Mouse (Mus musculus): ENCODE measurements around the gene Grin2c. TPM values are rescaled to one million over a fixed set of nuclear protein-coding genes. Genes with fewer than 3 reads are reported as not detected.

Grin2c gene
- polyA plus RNA-seq, 1 experiment, result 0.04 TPM

GRCm38 (mm10) chr11:115269330-115270066, 2.5 kb upstream of the Grin2c start:
- WGBS, result 89% methylated on average over 27 of the region's 27 CpGs
- DNase-seq (ENCODE audit: low read depth, low spot score), result no peak

- DNase-seq (ENCODE audit: low read depth, low spot score), result no peak
- WGBS, result 90% methylated on average over 11 of the region's 11 CpGs
Measured at GRCm38 (mm10) chr11:115267958-115268357, 915 bp upstream of the Grin2c start.

GRCm38 (mm10) chr11:115266400-115266778, 654 bp downstream of the Grin2c start:
- DNase-seq (ENCODE audit: low read depth, low spot score), result no peak
- WGBS, result 5% methylated on average over 22 of the region's 22 CpGs

GRCm38 (mm10) chr11:115265771-115266399, 1.2 kb downstream of the Grin2c start:
- WGBS, result 6% methylated on average over 20 of the region's 20 CpGs
- no peak for DNase-seq (ENCODE audit: low read depth, low spot score)

- 9% methylated on average over 39 of the region's 39 CpGs for WGBS
- DNase-seq (ENCODE audit: low read depth, low spot score), result no peak
Measured at GRCm38 (mm10) chr11:115264862-115265668, 2.0 kb downstream of the Grin2c start.

- WGBS, result 64% methylated on average over 7 of the region's 7 CpGs
- DNase-seq (ENCODE audit: low read depth, low spot score), result no peak
Measured at GRCm38 (mm10) chr11:115264136-115264861, 2.7 kb downstream of the Grin2c start.

- no peak for DNase-seq (ENCODE audit: low read depth, low spot score)
- 75% methylated on average over 11 of the region's 11 CpGs for WGBS
Measured at GRCm38 (mm10) chr11:115262954-115263353, 4.1 kb downstream of the Grin2c start.

- 28% methylated on average over 4 of the region's 4 CpGs for WGBS
- no peak for DNase-seq (ENCODE audit: low read depth, low spot score)
Measured at GRCm38 (mm10) chr11:115259134-115259533, 7.9 kb downstream of the Grin2c start.

- DNase-seq (ENCODE audit: low read depth, low spot score), result no peak
- 18% methylated on average over 59 of the region's 59 CpGs for WGBS
Measured at GRCm38 (mm10) chr11:115257775-115258510, 9.1 kb downstream of the Grin2c start.

- no peak for DNase-seq (ENCODE audit: low read depth, low spot score)
Measured at GRCm38 (mm10) chr11:115251258-115251657, 15.8 kb downstream of the Grin2c start.

GRCm38 (mm10) chr11:115250405-115251090, 16.5 kb downstream of the Grin2c start:
- DNase-seq (ENCODE audit: low read depth, low spot score), result no peak
- WGBS, result 4% methylated on average over 36 of the region's 36 CpGs

More at GRCm38 (mm10) chr11:115251258-115251657, 15.8 kb downstream of the Grin2c start:
- WGBS, result 72% methylated on average over 3 of the region's 3 CpGs

- DNase-seq (ENCODE audit: low read depth, low spot score), result no peak
Measured at GRCm38 (mm10) chr11:115249721-115250404, 17.2 kb downstream of the Grin2c start.

GRCm38 (mm10) chr11:115247945-115248344, 19.1 kb downstream of the Grin2c start:
- 69% methylated on average over 6 of the region's 6 CpGs for WGBS
- no peak for DNase-seq (ENCODE audit: low read depth, low spot score)

More at GRCm38 (mm10) chr11:115249721-115250404, 17.2 kb downstream of the Grin2c start:
- WGBS, result 3% methylated on average over 63 of the region's 63 CpGs

- WGBS, result 24% methylated on average over 3 of the region's 3 CpGs
- no peak for DNase-seq (ENCODE audit: low read depth, low spot score)
Measured at GRCm38 (mm10) chr11:115247240-115247639, 19.8 kb downstream of the Grin2c start.

- WGBS, result 58% methylated on average over 8 of the region's 8 CpGs
- DNase-seq (ENCODE audit: low read depth, low spot score), result no peak
Measured at GRCm38 (mm10) chr11:115246386-115246785, 20.7 kb downstream of the Grin2c start.

GRCm38 (mm10) chr11:115244840-115245239, 22.2 kb downstream of the Grin2c start:
- no peak for DNase-seq (ENCODE audit: low read depth, low spot score)
- WGBS, result 91% methylated on average over 8 of the region's 8 CpGs

- no peak for DNase-seq (ENCODE audit: low read depth, low spot score)
- 93% methylated on average over 12 of the region's 12 CpGs for WGBS
Measured at GRCm38 (mm10) chr11:115243783-115244182, 23.3 kb downstream of the Grin2c start.

- 83% methylated on average over 3 of the region's 3 CpGs for WGBS
- no peak for DNase-seq (ENCODE audit: low read depth, low spot score)
Measured at GRCm38 (mm10) chr11:115242746-115243145, 24.3 kb downstream of the Grin2c start.
